8 mouse cellular contexts compared by ENCODE assay signal in the genomic region with DNA sequence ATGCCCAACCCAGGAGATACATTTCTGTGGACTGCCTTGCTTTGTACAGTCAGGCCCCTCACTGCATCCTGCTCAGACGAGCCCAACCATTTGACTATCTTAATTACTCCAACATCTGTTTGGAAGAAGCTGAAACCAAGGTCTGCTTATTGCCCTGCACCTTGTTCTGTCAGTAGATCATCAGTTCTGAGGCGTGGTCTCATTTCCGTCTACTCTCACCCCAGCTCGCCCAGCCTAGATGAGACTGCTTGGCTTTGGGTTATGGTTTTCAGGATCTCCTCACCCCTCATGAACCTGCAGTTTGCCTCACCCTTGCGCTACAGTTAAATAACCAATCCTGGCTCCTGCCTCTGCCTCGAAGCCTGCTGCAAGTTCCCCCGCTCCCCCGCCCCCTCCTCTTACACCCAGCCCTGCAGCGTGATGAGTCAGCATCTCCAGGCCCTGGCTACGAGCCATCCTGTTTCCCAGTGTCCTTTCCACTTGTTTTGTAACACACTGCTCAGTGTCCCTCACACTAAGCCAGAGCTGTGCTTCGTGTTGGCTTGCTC.
DNase-seq lines count a peak whose midpoint lies in the region; ATAC-seq lines count a peak whose summit lies in the region.

No protein-coding gene starts in this region.

- H3K27ac ChIP-seq in intestine, embryonic 15.5 days, result peak overlapping the region; percentile 14

- H3K36me3 ChIP-seq in intestine, embryonic 15.5 days, result no peaks in the 10 kb centered on the region

- intact Hi-C loops in gastrocnemius, postnatal 36 days (cut with DNase I), result no loop called here
- intact Hi-C loops in left cerebral cortex, postnatal 10 days (cut with DNase I), result no loop called here

- 15% methylated on average over 11 of the region's 11 CpGs for WGBS in intestine, embryonic 15.5 days

- H3K9me3 ChIP-seq in intestine, embryonic 15.5 days, result no peaks in the 10 kb centered on the region

- no peak overlapping the region for H3K9ac ChIP-seq in intestine, embryonic 15.5 days

- no peaks in the 10 kb centered on the region for H3K27me3 ChIP-seq in intestine, embryonic 15.5 days (replicated peaks)

- H3K4me2 ChIP-seq in intestine, embryonic 15.5 days (replicated peaks), result peak overlapping the region; percentile 39

- peaks cover 16% of the 10 kb centered on the region for H3K4me1 ChIP-seq in intestine, embryonic 15.5 days (replicated peaks)

- no peak overlapping the region for H3K4me3 ChIP-seq in intestine, embryonic 15.5 days (replicated peaks)

- DNase-seq in adrenal gland, postnatal 14 days, result peak; percentile 97
- DNase-seq in embryo, embryonic 9.5 days (ENCODE audit: extremely low spot score), result peak; percentile 63
- peak; percentile 90 to 92 for DNase-seq in gastrocnemius, postnatal 36 days
- peak; percentile 70 to 91 for DNase-seq in left cerebral cortex, postnatal 10 days (ENCODE audit: extremely low spot score in 1 of 2, low spot score in 2 of 2)
- DNase-seq in right cerebral cortex, postnatal 25 days, result peak; percentile 78

- peak; percentile 83 for ATAC-seq in intestine, embryonic 15.5 days
- ATAC-seq in megakaryocyte, adult 5-6 weeks (ENCODE audit: poor library complexity, severe bottlenecking), result peak; percentile 69
- no peak for ATAC-seq in activated CD4-positive, CD25-positive, alpha-beta regulatory T cell, adult 4 months
